Mouse (Mus musculus): ENCODE data around the gene Gtpbp8.

The Gtpbp8 gene

DNA sequence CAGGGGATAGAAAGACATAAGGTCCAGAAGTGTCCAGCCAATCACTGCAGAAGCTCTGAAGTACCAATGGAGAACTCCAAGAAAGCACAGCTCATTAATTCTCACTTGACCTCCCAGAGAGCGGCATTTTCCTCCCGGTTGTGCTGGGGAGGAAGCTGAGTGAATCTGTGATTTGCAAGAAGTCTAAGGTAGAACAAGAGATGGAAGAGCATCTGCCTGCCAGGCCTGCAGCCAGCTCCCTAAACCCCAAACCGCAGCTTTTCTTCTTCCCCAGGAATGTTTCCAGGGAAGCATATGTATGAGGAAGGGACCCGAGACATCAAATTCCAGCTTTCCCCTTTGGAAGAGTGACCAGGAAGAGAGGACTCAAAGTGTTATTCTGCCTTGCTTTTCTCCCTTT is 57.7 kb downstream of the Gtpbp8 start:
- DNase-seq = no peak

- no peak for DNase-seq
These were observed 58.3 kb downstream of the Gtpbp8 start for GRCm38 (mm10) chr16:44687719-44688420.

- no peak for DNase-seq
These were observed 59.0 kb downstream of the Gtpbp8 start for GRCm38 (mm10) chr16:44686991-44687718.

All from cerebellum, adult 18-20 months (tissue).